Mouse (Mus musculus) intestine, embryonic 16.5 days (tissue): ENCODE data around the gene Adamts17. TPM values are rescaled to one million over a fixed set of nuclear protein-coding genes. Genes with fewer than 3 reads are reported as not detected.

ENCODE experiments used
- ATAC-seq: fragments of 200-750 bp; cut with Nextera tagmentation; 2 replicates; pipeline ENCODE4 v1.8.0; 2017; ENCODE audit warnings: moderate TSS enrichment, moderate library complexity
- H3K27ac ChIP-seq: fragments of 300-500 bp; sonication (generic); 2 replicates; pipeline ENCODE4 v1.5.1; 2014; ENCODE audit warnings: mild to moderate bottlenecking, low read length
- H3K27me3 ChIP-seq: fragments of 300-500 bp; sonication (generic); replicated peaks from 2 replicates; pipeline ENCODE4 v1.6.1; 2014; ENCODE audit warnings: low read length, control low read depth, mixed read lengths; ENCODE audit not compliant: control insufficient read depth, insufficient read depth
- H3K36me3 ChIP-seq: fragments of 300-500 bp; sonication (generic); 2 replicates; pipeline ENCODE4 v1.6.1; 2014; ENCODE audit warnings: low read length, control low read depth; ENCODE audit not compliant: control insufficient read depth, insufficient read depth
- H3K4me1 ChIP-seq: fragments of 300-500 bp; sonication (generic); 2 replicates; pipeline ENCODE4 v1.6.1; 2014; ENCODE audit warnings: low read length, control low read depth, mixed read lengths; ENCODE audit not compliant: control insufficient read depth, insufficient read depth
- H3K4me2 ChIP-seq: fragments of 300-500 bp; sonication (generic); 2 replicates; pipeline ENCODE4 v1.6.1; 2014; ENCODE audit warnings: low read depth, low read length, control low read depth
- H3K4me3 ChIP-seq: fragments of 300-500 bp; sonication (generic); 2 replicates; pipeline ENCODE4 v1.5.1; 2014; ENCODE audit warnings: mild to moderate bottlenecking, low read length
- H3K9ac ChIP-seq: fragments of 300-500 bp; sonication (generic); 2 replicates; pipeline ENCODE4 v1.6.1; 2014; ENCODE audit warnings: low read depth, low read length
- H3K9me3 ChIP-seq: fragments of 300-500 bp; sonication (generic); 2 replicates; pipeline ENCODE4 v1.6.1; 2016; ENCODE audit warnings: low read length, control low read depth; ENCODE audit not compliant: control insufficient read depth
- WGBS: fragments of 180-500 bp; shearing (Covaris S2); extraction: QIAGEN DNeasy Blood & Tissue Kit; methylation state at CpG from one replicate; pipeline ENCODE4 v1.1.7; 2014; 5-methylcytosine and 5-hydroxymethylcytosine counted together
- polyA plus RNA-seq: library from polyadenylated mRNA; unstranded; fragments of >200 nt; fragmentation: Nextera tagmentation; extraction: Ambion mirVana; gene quantifications from 2 replicates; pipeline ENCODE4 v1.2.1, GENCODE M21; 2015

The Adamts17 gene
- polyA plus RNA-seq, 1 experiment from 2014 or later = 3.7 TPM

GRCm38 (mm10) chr7:67035661-67036060, 196.1 kb downstream of the Adamts17 start:
- WGBS = 93% methylated on average over 5 of the region's 5 CpGs
- Histone ChIP-seq H3K9me3 (no peaks in the 10 kb centered on the region), H3K27me3 (no peaks in the 10 kb centered on the region), H3K4me1 (no peaks in the 10 kb centered on the region), H3K4me2 (no peak overlapping the region), H3K36me3 (no peaks in the 10 kb centered on the region), H3K4me3 (no peak overlapping the region), H3K27ac (no peak overlapping the region), H3K9ac (no peak overlapping the region)
- ATAC-seq = no peak

GRCm38 (mm10) chr7:67036502-67037485, 197.3 kb downstream of the Adamts17 start:
- WGBS = 82% methylated on average over 5 of the region's 5 CpGs
- H3K36me3 ChIP-seq = no peaks in the 10 kb centered on the region
- ATAC-seq = no peak

GRCm38 (mm10) chr7:67037726-67038520, 198.4 kb downstream of the Adamts17 start:
- ATAC-seq = no peak
- Histone ChIP-seq H3K4me3 (no peak overlapping the region), H3K9ac (no peak overlapping the region), H3K27ac (no peak overlapping the region), H3K4me1 (no peaks in the 10 kb centered on the region), H3K27me3 (no peaks in the 10 kb centered on the region), H3K4me2 (no peak overlapping the region), H3K36me3 (no peaks in the 10 kb centered on the region), H3K9me3 (no peaks in the 10 kb centered on the region)
- 86% methylated on average over 4 of the region's 4 CpGs for WGBS

More at GRCm38 (mm10) chr7:67036502-67037485, 197.3 kb downstream of the Adamts17 start:
- Histone ChIP-seq H3K4me3 (no peak overlapping the region), H3K9me3 (no peaks in the 10 kb centered on the region), H3K9ac (no peak overlapping the region), H3K27ac (no peak overlapping the region), H3K27me3 (no peaks in the 10 kb centered on the region), H3K4me1 (no peaks in the 10 kb centered on the region), H3K4me2 (no peak overlapping the region)

- Histone ChIP-seq H3K27me3 (no peaks in the 10 kb centered on the region), H3K9ac (no peak overlapping the region), H3K4me3 (no peak overlapping the region), H3K4me2 (no peak overlapping the region), H3K4me1 (no peaks in the 10 kb centered on the region), H3K27ac (no peak overlapping the region), H3K36me3 (no peaks in the 10 kb centered on the region), H3K9me3 (no peaks in the 10 kb centered on the region)
- 60% methylated on average over 3 of the region's 3 CpGs for WGBS
- no peak for ATAC-seq
Measured at GRCm38 (mm10) chr7:67039143-67039542, 199.6 kb downstream of the Adamts17 start.

GRCm38 (mm10) chr7:67039861-67040260, 200.3 kb downstream of the Adamts17 start:
- 46% methylated on average over 8 of the region's 8 CpGs for WGBS
- Histone ChIP-seq H3K9ac (no peak overlapping the region), H3K27me3 (no peaks in the 10 kb centered on the region), H3K36me3 (no peaks in the 10 kb centered on the region), H3K9me3 (no peaks in the 10 kb centered on the region), H3K4me3 (no peak overlapping the region), H3K4me2 (no peak overlapping the region), H3K27ac (no peak overlapping the region), H3K4me1 (no peaks in the 10 kb centered on the region)
- no peak for ATAC-seq

- no peaks in the 10 kb centered on the region for H3K9me3 ChIP-seq
- H3K4me1 ChIP-seq = no peaks in the 10 kb centered on the region
- H3K9ac ChIP-seq = no peak overlapping the region
- H3K27me3 ChIP-seq = no peaks in the 10 kb centered on the region
- no peak for ATAC-seq
- 89% methylated on average over 3 of the region's 3 CpGs for WGBS
- H3K4me3 ChIP-seq = no peak overlapping the region
- no peak overlapping the region for H3K4me2 ChIP-seq
- no peaks in the 10 kb centered on the region for H3K36me3 ChIP-seq
- H3K27ac ChIP-seq = no peak overlapping the region
Measured at GRCm38 (mm10) chr7:67041685-67042084, 202.2 kb downstream of the Adamts17 start.

- 84% methylated on average over 15 of the region's 15 CpGs for WGBS
- Histone ChIP-seq H3K9me3 (no peaks in the 10 kb centered on the region), H3K4me2 (no peak overlapping the region), H3K27me3 (no peaks in the 10 kb centered on the region), H3K4me3 (no peak overlapping the region), H3K9ac (no peak overlapping the region), H3K4me1 (no peaks in the 10 kb centered on the region), H3K36me3 (no peaks in the 10 kb centered on the region), H3K27ac (no peak overlapping the region)
- ATAC-seq = no peak
Measured at GRCm38 (mm10) chr7:67044121-67044817, 204.7 kb downstream of the Adamts17 start.

GRCm38 (mm10) chr7:67045202-67045601, 205.7 kb downstream of the Adamts17 start:
- Histone ChIP-seq H3K9me3 (no peaks in the 10 kb centered on the region), H3K4me2 (no peak overlapping the region), H3K27ac (no peak overlapping the region), H3K9ac (no peak overlapping the region), H3K36me3 (no peaks in the 10 kb centered on the region), H3K27me3 (no peaks in the 10 kb centered on the region), H3K4me1 (no peaks in the 10 kb centered on the region), H3K4me3 (no peak overlapping the region)
- ATAC-seq = no peak
- 96% methylated on average over 6 of the region's 6 CpGs for WGBS

GRCm38 (mm10) chr7:67049206-67049605, 209.7 kb downstream of the Adamts17 start:
- H3K4me3 ChIP-seq = no peak overlapping the region
- no peak for ATAC-seq

More at GRCm38 (mm10) chr7:67049206-67049605, 209.7 kb downstream of the Adamts17 start:
- whole genome bisulfite sequencing = 95% methylated on average over 2 of the region's 2 CpGs
- Histone ChIP-seq H3K9ac (no peak overlapping the region), H3K27me3 (no peaks in the 10 kb centered on the region), H3K9me3 (no peaks in the 10 kb centered on the region), H3K27ac (no peak overlapping the region), H3K4me1 (no peaks in the 10 kb centered on the region), H3K36me3 (no peaks in the 10 kb centered on the region), H3K4me2 (no peak overlapping the region)
